Mouse (Mus musculus): ENCODE results near the gene Tmprss6. TPM values are rescaled to one million over a fixed set of nuclear protein-coding genes. Genes with fewer than 3 reads are reported as not detected.

The Tmprss6 gene
- 0.12 and 0.39 TPM in 2 replicates for polyA plus RNA-seq (2015; fragmentation: Nextera tagmentation; extraction: Ambion mirVana)

DNA sequence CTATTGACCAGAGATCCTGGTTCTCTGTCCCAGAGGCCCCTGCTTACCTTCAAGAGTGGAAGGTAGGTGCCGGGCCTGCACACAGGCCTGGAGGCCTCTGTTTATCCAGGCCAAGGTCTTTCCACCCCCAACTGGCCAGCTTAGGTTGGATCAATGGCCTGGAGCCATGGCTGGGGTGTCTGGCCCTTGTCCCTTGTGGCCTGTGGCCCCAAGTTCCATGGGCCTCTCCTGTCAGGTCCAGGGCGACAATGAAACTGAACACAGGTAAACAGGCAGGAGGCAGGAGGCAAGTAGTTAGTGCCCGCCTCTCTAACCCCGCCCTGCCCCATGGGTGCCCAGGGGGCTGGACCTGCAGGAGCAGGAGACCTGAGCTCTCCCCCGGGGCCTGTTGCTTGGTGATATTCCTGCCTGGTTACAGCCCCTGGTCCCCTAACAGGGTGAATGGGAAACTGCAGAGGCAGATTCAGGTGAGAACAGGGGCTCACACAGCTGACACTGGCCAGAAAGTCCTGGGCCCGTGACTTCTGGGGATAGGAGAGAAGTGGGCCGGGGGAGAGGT is at the start of gene Tmprss6:
Gene Tmprss6, minus strand, starts transcription at position 256 of the 559 bp plus-strand sequence.
- no peak for DNase-seq (ENCODE audit: low spot score)

DNA sequence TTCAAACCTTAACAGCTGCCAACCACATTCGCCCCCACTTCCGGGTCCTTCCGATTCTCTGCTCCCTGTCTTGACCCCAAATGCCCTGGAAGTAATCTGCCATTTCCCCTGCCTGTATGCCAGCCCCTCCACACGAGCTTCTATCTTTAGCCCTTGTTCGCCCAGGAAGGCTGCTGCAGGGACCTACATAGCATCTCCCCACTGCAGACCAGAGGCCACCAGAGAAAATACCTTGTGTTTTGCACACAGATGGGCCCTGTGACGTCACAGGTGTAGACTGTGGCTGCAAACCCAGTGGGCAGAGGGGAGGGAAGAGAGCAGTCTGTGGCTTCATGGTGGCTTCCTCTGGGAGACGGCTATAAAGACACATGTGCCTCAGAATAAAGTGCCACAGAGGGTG is 49.8 kb upstream of the Tmprss6 start:
- DNase-seq (ENCODE audit: low spot score): peak; percentile 37

DNA sequence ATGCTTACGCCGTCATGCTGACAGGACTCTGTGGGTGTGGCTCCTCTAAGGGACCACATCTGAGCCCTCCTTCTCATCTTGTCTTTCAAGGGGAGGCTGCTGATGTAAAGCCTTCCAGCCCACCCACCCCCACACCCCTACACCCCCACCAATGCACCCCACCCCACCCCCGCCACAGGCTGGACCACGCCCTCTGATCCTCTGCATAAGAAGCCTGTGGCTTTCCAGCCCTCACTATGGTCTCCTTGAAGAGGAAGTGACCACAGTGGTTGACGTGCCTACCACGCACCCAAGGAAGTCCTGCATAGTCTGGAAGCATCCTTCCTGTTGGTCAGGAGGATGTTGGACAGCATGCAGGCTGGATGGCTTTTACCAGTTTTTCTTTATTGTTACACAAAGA is 47.3 kb upstream of the Tmprss6 start:
- no peak for DNase-seq (ENCODE audit: low spot score)

DNA sequence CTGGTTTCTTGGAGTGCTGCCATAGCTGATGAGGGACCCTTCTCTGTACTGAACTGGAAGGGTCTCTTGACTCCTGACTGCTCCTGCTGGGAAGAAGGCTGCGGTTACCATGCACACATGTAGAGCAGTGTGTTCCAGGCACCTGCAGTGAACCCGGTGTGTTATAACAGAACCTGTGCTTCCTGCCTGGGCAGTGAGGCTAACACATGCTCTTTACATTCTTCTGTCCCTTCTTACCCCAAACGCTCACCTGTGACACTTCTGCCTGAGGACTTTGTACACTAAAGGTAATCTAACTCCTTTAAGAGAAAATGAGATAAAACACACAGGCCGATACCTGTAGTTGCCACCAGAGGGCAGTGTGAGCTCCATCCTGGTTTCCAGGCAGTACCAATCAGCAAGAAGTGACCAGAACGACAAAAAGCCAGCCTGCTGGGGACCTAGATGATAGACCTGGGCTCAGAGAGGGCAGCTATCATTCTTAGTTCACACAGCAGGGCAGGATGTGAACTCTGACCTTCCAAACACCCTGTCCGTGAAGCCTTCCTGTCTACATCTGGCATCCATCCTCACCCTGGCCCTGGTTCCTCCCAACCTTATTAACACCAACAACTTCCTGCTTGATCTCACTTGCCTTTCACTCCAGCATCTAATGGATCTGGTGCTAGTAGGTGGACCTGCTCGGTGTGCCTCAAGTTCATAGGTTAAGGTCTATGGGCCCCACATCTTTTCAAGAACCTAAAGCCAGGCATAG is 46.1 kb upstream of the Tmprss6 start:
- DNase-seq (ENCODE audit: low spot score): peak; percentile 73

DNA sequence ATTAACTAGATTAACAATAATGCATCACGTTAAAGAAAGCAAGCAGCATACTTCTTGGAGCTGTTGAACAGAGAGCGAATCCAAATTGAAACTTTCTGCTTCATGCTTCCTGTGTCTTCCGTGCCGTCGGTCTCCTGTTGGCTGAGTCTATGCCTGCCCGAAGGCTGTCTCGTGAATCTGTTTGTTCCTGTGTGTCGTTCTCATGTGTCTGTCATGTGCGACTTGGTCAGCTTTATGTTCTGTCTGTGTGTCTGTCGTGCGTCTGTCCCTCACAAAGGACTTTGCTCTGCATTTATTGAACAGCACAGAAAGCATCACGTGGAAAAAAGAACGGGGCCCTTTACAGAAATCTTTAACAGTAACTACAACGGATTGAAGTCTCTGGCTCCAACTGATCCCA is 44.6 kb upstream of the Tmprss6 start:
- no peak for DNase-seq (ENCODE audit: low spot score)

DNA sequence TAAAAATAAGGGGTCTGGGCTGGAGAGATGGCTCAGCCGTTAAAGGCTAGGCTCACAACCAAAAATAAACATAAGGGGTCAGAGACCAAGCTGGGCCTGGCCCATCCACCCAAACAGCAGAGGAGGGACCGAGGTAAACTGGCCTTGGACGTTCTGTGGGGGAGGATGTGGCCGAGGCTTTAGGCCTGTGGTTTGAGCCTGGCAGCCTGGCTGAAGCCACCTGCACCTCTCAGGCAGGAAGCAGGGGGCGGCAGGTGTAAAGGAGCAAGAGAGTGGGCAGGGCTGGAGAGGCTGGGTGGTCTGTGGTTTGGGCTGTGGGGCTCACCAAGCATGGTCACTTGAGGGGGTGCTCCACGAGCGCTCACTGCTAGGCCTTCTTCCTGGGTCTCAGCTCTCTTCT is 43.5 kb upstream of the Tmprss6 start:
- no peak for DNase-seq (ENCODE audit: low spot score)

DNA sequence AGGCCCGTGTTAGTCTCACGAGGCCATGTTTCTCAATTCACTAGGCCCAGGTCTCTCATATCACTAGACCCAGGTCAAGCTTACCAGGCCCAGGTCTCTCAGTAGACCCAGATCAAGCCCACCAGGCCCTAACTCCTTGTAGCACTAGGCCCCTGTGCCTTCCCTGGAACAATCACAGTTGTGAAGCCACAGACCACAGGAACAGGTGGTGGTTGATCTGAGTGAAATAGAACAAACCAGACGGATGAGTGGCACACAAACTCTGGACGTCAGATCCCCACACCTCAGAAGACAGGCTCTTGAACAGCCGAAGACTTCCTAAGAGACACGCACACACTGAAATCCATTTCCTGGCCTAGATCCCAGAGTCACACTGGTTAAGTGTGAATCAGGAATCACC is 42.3 kb upstream of the Tmprss6 start:
- DNase-seq (ENCODE audit: low spot score): peak; percentile 16

DNA sequence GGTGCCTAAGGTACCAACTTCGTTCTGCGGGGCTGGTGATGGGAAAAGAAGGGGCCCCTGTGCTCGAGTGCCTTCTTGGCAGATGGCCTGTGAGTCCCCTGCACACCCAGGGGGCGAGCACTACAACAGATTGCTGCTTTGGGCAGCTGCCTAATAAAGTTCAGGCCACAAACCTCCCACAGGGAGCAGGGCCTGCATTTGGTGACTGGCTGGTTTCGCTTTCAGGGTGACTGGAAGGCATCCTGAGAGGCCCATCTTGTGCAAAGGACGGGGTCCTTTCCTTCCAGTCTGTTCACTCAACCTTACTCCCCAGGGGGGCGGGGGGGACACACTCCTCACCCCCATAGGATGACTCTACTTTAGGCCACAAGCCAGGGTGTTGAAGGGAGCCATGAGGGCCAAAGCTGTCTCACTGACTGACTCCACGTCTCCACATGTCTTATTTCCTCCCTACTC is 41.7 kb upstream of the Tmprss6 start:
- no peak for DNase-seq (ENCODE audit: low spot score)

DNA sequence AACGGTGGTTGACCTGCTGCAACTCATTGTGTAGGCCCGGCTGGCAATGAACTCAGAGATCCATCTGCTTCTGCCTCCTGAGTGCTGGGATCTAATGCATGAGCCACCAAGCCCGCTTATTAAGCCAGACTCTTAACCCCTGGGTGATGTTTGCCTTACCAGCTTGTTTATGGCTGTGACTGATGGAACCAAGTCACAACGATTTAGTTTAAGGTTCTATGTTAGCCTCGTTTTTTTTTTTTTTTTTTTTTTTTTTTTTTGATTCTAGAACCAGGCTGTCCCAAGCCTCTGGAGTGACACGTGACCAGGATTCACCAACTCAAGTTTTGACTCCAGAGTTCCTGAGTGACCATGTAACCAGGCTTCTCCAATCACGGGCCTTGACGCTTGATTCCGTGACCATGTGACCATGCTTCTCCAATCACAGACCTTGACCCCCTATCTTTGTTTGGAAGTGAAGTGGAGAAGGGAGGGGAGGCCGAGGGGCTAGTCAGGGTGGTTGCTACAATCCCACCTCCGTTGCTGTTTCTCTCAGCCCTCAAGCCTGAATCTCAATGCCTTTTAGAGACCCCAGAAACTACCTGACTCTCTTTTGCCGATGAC is 41.0 kb upstream of the Tmprss6 start:
- no peak for DNase-seq (ENCODE audit: low spot score)

DNA sequence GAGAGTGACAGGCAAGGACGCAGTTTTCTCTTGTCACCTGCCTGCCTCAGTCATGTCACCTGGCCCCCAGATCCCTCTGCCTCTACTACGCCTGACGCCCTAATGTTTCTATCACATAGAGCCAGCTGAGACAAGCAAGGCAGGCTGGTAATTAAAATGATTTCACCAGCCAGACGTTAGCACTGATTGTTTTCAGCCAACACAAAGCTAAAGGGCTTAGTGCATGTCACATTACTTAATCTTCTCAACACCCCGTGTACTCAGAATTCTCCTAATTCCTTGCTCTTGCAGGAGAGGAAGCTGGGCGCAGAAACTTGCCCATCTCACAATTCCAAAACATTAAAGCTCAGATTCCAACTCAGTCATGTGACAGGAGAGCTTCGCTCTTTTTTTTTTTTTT is 40.0 kb upstream of the Tmprss6 start:
- DNase-seq (ENCODE audit: low spot score): no peak

DNA sequence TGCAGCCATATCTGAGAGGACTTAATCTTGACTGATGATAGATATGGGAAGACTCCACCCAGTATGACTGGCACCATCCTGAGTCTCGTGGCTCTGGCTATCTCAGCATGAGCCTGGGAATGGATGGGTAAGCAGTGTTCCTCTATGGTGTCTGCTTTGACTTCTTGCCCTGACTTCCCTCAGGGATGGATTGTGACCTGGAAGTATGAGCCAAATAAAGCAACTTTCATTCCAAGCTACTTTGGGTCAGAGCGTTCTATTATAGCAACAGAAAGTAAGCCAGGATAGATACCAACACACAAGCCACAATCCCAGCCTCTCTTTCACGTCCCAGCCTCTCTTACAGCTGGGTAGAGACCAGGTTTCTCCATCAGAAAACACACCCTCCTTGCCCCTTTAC is 37.1 kb upstream of the Tmprss6 start:
- DNase-seq (ENCODE audit: low spot score): no peak

DNA sequence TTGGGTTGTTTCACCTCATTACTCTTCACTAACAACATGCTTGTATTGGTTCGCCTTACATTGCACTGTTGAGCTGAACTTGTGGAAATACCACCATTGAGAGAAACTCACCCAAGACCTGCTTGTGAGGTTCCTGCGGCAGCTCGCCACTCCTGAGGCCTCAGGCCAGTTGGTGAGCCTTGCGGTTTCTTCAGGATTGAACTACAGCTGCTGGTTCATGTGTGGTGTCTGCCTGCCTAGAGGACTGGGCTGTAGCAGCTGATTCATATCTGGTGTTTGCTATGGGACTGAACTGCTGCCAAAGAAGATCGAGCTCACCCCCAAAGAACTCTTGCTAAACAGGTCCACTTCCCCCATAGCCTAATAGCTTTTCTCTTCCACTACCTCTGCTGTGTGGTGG is 36.4 kb upstream of the Tmprss6 start:
- no peak for DNase-seq (ENCODE audit: low spot score)

DNA sequence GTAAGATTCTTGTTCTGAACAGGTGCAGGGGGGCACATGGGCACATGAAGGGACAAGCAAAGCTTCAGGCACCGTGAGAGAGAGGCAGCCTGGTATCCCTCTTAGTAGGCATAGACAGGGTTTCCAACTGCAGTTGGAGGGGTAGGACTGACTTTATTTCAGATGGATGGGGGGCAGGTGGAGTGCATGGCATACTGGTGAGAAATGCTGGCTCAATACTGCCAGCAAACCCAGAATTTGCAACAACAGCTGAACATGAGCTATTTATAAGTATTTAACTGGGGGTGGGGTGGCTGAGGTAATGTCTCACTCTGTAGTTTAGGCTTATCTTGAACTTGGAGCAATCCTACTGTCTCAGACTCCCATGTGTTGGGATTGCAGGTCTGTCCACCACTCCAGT is 35.6 kb upstream of the Tmprss6 start:
- no peak for DNase-seq (ENCODE audit: low spot score)

DNA sequence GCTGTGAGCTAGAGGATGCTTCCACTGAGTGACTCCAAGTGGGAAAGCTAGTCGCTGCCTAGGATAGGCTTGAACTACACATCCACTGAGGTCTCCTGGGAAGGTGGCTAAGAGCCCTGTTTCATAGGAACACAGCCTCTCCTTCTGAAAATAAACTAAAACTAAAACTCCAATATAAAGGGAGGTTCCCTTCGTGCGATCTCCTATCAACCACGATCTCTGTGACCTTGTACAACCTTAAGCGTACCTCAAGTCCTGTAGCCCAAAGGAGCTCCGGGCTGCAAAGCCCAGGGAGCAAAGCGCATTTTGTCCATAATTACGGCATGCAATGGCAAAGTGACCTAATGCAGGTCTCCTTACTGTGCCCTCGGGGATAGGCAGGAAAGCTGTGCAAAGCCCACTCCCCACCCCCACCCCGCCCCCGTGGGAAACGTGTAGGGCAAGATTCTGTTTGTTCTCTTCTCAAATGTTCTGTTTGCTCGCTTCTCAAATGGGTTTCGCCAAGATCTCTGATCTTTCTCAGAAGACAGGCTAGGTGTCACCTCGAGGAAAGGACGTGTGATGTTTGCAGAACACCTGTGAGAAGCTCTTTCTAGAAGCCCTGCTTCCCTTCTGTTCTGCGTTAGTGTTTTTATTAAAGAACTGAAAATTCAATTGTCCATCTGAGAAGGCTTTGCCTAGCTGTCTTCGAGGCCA is 34.2 kb upstream of the Tmprss6 start:
- DNase-seq (ENCODE audit: low spot score): no peak

DNA sequence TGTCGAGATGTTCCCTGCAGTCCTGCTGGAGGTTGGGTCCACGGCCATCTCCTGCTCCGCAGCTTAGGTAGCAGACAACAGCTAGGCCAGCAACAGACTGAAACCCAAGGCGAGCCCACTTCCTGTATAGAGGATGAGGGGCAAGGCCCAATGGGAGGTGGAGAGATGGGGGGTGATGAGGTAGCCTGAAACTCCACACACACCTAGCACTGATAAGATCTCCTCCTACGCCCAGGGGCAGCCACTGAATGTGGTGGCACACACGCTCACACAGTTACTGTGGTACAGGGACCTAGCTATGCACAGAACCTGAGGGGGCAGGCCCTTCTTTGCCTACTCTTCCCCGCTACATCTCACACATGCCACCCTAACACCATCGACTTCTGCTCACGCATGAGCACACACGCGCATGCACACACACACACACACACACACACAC is 26.6 kb upstream of the Tmprss6 start, which contains the start of gene Il2rb:
Gene Il2rb, minus strand, starts transcription at position 304 of the 439 bp plus-strand sequence.
- peak; percentile 32 for DNase-seq (ENCODE audit: low spot score)

DNA sequence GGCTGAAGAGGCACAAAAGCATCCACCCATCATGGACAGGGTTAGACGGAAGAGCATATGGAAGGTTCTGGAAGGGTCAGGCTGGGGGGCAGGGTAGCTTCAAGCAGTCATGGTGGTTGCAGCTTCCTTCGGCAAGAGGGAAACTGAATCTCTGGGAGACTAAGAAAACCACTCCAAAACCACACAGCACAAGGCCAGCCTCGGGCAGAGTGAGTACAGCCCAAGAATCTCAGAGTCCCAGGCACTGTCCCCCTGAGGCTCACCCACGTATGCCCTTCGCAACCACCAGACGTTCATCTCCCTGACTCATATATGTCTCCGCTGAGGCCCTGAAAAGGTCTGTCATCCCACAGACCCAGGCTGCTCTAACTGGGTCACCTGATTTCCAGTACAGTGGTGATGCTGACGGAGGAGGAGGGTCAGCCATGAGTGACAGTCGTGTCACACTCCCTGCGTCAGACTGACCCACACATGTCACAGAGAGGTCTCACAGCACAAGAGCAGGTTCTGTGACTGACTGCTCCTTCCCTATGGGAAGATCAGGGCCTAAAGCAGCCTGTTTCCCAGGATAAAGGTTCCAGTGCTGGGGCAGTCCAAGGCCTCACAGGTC is 25.1 kb upstream of the Tmprss6 start:
- no peak for DNase-seq (ENCODE audit: low spot score)

DNA sequence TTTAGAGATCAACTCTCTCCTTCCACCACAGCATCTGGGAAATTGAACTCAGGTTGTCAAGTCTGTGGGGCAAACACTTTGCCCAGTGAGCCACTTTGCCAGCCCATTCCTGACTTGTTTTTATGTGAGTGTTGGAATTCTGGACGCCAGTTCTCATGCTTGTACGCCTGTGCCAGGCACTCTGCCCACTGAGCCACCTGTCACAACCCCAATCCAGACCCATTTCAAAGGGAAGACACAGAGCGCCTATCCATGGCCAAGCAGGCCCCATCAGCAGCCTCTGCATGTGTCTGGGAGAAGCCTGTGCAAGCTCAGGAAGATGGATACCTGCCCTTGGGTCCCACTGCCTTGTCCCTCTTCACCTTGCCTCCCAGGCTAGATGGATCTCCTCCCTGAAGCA is 22.9 kb upstream of the Tmprss6 start:
- DNase-seq (ENCODE audit: low spot score): no peak

DNA sequence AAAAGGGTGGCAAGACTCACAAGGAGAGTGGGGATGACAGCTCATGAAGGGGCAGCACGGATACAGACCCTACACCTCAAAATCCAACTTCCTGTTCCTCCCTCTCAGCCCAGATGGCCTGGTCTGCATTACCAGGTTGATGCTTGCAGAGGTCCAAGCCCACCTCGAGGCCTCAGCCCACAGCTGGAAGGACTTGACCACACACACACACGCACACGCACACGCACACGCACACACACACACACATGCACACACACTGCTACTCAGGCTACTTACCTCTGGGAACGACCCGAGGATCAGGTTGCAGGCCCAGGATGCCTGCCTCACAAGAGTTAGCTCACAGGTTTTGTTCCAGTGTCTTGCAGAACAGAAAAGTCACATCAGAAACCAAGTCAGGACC is 21.5 kb upstream of the Tmprss6 start:
- DNase-seq (ENCODE audit: low spot score): no peak

DNA sequence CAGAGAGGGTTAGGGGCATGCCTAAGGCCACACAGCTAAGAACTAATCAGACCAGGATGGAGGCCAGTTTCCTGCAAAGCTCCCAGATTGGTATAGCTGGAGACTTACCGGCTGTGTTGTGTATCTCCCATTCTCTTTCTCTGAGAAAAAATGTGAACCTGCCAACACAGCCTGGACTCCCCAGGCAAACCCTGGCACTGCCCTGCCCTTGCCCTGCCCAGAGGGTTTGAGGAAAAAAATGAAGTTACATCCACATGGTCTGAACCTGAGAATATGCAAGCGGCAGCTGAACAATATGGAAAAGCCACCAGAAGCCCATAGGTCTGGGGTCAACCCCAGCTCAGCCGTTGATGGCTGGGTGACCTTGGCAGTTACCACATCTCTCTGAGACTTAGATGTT is 20.8 kb upstream of the Tmprss6 start:
- no peak for DNase-seq (ENCODE audit: low spot score)

DNA sequence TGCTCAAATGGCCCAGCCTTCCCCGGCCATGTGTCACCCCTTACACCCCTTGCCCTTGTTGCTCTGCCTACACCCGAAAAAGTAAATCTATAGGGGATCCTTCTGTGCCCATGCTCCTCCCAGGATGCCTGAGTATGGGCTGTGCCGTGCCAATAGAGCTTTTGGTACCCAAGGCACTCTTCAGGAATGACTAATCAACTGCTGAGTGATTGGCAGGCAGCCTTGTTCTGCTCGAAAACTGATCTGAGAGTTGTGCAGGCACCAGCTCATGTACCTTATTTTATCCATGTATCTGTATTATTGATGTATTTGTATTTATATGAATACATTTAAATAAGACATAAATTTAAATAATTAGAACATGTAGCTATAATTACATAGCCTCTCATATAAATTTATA is 18.6 kb upstream of the Tmprss6 start:
- DNase-seq (ENCODE audit: low spot score): no peak

DNA sequence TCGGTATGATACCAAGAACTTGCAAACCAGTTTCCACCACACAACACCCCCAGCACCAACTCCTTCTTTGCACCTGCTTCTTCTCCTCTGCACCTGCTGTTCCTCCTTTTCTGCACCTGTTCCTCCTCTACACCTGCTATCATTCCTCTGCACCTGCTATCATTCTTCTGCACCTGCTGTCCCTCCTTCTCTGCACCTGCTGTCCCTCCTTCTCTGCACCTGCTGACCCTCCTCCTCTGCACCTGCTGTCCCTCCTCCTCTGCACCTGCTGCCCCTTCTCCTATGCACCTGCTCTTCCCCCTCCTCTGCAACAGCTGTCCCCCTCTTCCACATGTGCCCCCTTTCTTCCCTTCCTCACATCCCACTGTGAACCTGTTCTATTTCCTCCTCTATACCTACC is 18.1 kb upstream of the Tmprss6 start:
- no peak for DNase-seq (ENCODE audit: low spot score)

DNA sequence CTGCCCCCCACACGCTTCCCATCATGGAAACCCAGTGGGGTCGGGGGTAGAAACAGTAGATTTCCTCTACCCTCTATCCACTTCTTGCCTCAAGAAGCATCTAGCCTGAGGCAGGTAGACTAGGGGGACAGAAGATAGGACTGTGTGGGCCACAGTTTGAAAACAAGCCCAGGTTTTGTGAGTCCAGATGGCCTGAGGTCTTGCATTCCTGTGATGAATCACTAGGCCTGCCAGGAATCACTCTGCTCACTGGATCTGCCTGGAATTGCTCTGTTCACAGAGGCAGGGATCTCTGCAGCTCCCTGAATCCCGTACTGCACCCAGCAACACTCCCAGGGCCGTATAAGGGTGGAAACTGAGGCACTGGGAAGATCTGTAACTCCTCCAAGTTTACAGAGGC is 14.9 kb upstream of the Tmprss6 start:
- DNase-seq (ENCODE audit: low spot score): no peak
